Comparison of ENCODE assay signal across 9 mouse cellular contexts in the genomic region with DNA sequence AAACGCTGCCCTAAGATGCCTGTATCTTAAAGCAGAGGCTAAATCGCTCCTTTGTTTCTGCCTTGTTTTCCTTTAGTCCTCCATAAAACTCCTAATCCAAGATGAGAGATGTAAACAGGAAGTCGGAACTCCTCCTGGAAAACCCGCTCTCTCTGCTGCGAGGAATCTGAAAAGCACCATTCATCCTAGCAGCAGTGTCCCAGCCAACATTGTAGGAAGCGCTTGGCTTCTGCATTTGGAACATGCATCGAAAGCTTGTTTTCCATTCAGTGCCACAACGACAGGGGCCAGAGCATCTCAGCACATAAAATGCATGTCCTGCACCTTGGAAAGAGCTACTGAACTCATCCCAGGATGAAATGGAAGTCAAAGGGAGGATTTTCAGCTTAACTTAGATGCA.
A peak's percentile ranks its signal among the peaks of the same experiment; 100 is the strongest.
DNase-seq lines count a peak whose midpoint lies in the region; ATAC-seq and TF ChIP-seq lines count a peak whose summit lies in the region.
"Had no signal": no experiment of that assay in that cellular context is flagged by ENCODE, and none has a peak within 500 bp of the region (broad histone marks: within the 10 kb centered on the region; RNA-seq: fewer than 3 reads in every experiment).

No protein-coding gene starts in this region.

- no peaks in the 10 kb centered on the region for H3K27me3 ChIP-seq in lung, postnatal 0 days (replicated peaks; ENCODE audit: insufficient read depth, low read length)
- H3K27me3 ChIP-seq in heart, embryonic 14.5 days (ENCODE audit: control insufficient read depth, insufficient read depth, low read length) = no peaks in the 10 kb centered on the region
- H3K27me3 ChIP-seq: liver, embryonic 13.5 days had no signal

- WGBS in lung, postnatal 0 days = 30% methylated on average over 8 of the region's 8 CpGs
- WGBS in heart, embryonic 14.5 days = 44% methylated on average over 8 of the region's 8 CpGs

- H3K9me3 ChIP-seq in lung, postnatal 0 days (ENCODE audit: low read length) = no peaks in the 10 kb centered on the region
- no peaks in the 10 kb centered on the region for H3K9me3 ChIP-seq in heart, embryonic 14.5 days (ENCODE audit: control insufficient read depth, low read length)
- H3K9me3 ChIP-seq: liver, embryonic 13.5 days had no signal

- no peak for ATAC-seq in lung, postnatal 0 days
- ATAC-seq in heart, embryonic 14.5 days (ENCODE audit: insufficient number of reproducible peaks, insufficient read depth, low FRiP score, low read depth) = no peak

- DNase-seq in heart, adult 18-20 months = peak; percentile 17 to 27
- no peak for DNase-seq in heart, adult 8-10 months (ENCODE audit: low spot score)
- DNase-seq in lung, postnatal 0 days (ENCODE audit: low spot score) = no peak
- DNase-seq in lung, postnatal 14 days = no peak
- peak; percentile 22 to 48 for DNase-seq in left cerebral cortex, postnatal 25 days (ENCODE audit: low spot score in 2 of 2)
- no peak for DNase-seq in ovary, adult 18-20 months (ENCODE audit: low spot score)
- DNase-seq in thymus, postnatal 4 days = no peak
- DNase-seq: liver, embryonic 13.5 days had no signal

- intact Hi-C loops in left cerebral cortex, postnatal 25 days (cut with DNase I) = loop anchor here (2.0 to 10.0 kb wide), 4 partner anchors 233 to 811 kb away; no protein-coding TSS in a partner anchor

- H3K4me3 ChIP-seq in lung, postnatal 0 days (ENCODE audit: low read depth, low read length) = peak overlapping the region; percentile 1; the same call in 1 of the 2 replicates
- no peak overlapping the region for H3K4me3 ChIP-seq in heart, embryonic 14.5 days (ENCODE audit: control insufficient read depth in 1 of 2, insufficient read depth in 1 of 2, low read depth in 1 of 2, low read length in 2 of 2)
- H3K4me3 ChIP-seq: liver, embryonic 13.5 days had no signal

- TF ChIP-seq CTCF in lung, postnatal 0 days (IDR thresholded peaks at IDR 0.05) = no peak

- peak overlapping the region; percentile 23 for H3K4me2 ChIP-seq in lung, postnatal 0 days (replicated peaks; ENCODE audit: low read depth, low read length)
- peak overlapping the region; percentile 46 for H3K4me2 ChIP-seq in heart, embryonic 14.5 days (ENCODE audit: low read length)
- H3K4me2 ChIP-seq: liver, embryonic 13.5 days had no signal

- no peaks in the 10 kb centered on the region for H3K4me1 ChIP-seq in lung, postnatal 0 days (ENCODE audit: insufficient read depth, low read depth, low read length)
- H3K4me1 ChIP-seq in heart, embryonic 14.5 days (ENCODE audit: control insufficient read depth in 2 of 2, insufficient read depth in 2 of 2, low read length in 2 of 2) = peaks cover 0 to 3% of the 10 kb centered on the region in 2 experiments; a peak in 2 of 4 replicates
- H3K4me1 ChIP-seq: liver, embryonic 13.5 days had no signal

- H3K9ac ChIP-seq in lung, postnatal 0 days (replicated peaks; ENCODE audit: low read depth) = no peak overlapping the region
- no peak overlapping the region for H3K9ac ChIP-seq in heart, embryonic 14.5 days (ENCODE audit: low read length)
- H3K9ac ChIP-seq: liver, embryonic 13.5 days had no signal

- H3K27ac ChIP-seq in lung, postnatal 0 days (ENCODE audit: low read length) = peak overlapping the region; percentile 20; the same call in 1 of the 2 replicates
- no peak overlapping the region; a peak in 1 of 4 replicates for H3K27ac ChIP-seq in heart, embryonic 14.5 days (replicated peaks in 1 of 2; ENCODE audit: control insufficient read depth in 1 of 2, insufficient read depth in 1 of 2, low read depth in 2 of 2, low read length in 2 of 2)
- H3K27ac ChIP-seq: liver, embryonic 13.5 days had no signal

- no peak for TF ChIP-seq EP300 in lung, postnatal 0 days (IDR thresholded peaks at IDR 0.05)

- H3K36me3 ChIP-seq in lung, postnatal 0 days (ENCODE audit: insufficient read depth, low read length) = no peaks in the 10 kb centered on the region
- H3K36me3 ChIP-seq in heart, embryonic 14.5 days (ENCODE audit: control insufficient read depth, insufficient read depth, low read length) = no peaks in the 10 kb centered on the region
- H3K36me3 ChIP-seq: liver, embryonic 13.5 days had no signal

Comparison
In these comparisons a context has a peak if more than half of its experiments do, and no peak if none do; other contexts are left out.
1. DNase-seq: peak in heart, adult 18-20 months (2 of 2) and left cerebral cortex, postnatal 25 days (2 of 2); none in heart, adult 8-10 months (single experiment), lung, postnatal 0 days (single experiment), lung, postnatal 14 days (single experiment), ovary, adult 18-20 months (single experiment) and thymus, postnatal 4 days (single experiment).